Mouse (Mus musculus) gastrocnemius, postnatal 14 days (tissue): ENCODE results near the gene Vmn2r4. TPM values are rescaled to one million over a fixed set of nuclear protein-coding genes. Genes with fewer than 3 reads are reported as not detected.
"Not testable (repeated sequence)": the region's sequence is repeated elsewhere in the genome, so short reads cannot be mapped to it uniquely, and the experiment has no call there.

ENCODE experiments used
- DNase-seq: peaks from one replicate; pipeline ENCODE4 v3.0.0; 2021; ENCODE audit warnings: mixed read lengths
- intact Hi-C: fragments of 180-260 bp; cut with DNase I; formaldehyde crosslinking; loops from one replicate; pipeline ENCODE4 v1.15.1; 2025; ENCODE audit warnings: low total_unique reads
- long read RNA-seq, 2 experiments: library from polyadenylated mRNA; stranded (forward); transcript quantifications; one replicate each; pipeline ENCODE4 v2.0.0; 2021
- total RNA-seq, 2 experiments: library from RNA; stranded (reverse); gene quantifications; 2 replicates each; pipeline ENCODE4 v1.2.3; 2021

The Vmn2r4 gene
- not detected for total RNA-seq
- long read RNA-seq, experiment 1, result 0 reads
- long read RNA-seq, experiment 2, result 0 reads

GRCm38 (mm10) chr3:64415268-64415667, at the start of gene Vmn2r4:
Gene Vmn2r4, minus strand, starts transcription at chr3:64415368.
- intact Hi-C loops, DNase-seq: not testable (repeated sequence)

GRCm38 (mm10) chr3:64434261-64434660, 19.1 kb upstream of the Vmn2r4 start:
- DNase-seq, intact Hi-C loops: not testable (repeated sequence)

GRCm38 (mm10) chr3:64428117-64428798, 13.1 kb upstream of the Vmn2r4 start:
- DNase-seq, intact Hi-C loops: not testable (repeated sequence)

DNA sequence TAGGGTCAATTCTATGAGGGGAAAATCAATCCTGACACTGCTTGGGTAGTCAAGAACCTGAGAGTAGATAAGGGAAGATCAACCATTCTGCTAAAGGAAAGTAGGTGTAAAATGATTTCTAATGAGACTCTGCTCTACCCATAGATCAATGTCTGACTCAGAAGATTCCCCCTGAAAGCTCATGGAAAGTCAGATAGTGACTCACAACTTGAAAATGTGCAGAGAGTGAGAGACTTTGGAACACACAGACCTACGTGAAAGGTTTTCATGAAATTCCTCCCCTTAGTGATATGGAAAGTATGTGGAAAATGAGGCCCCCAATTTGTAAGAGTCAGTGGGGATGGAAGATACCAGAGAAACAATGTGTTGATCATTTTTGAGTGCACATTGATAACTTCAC, 7.0 kb upstream of the Vmn2r4 start:
- DNase-seq, intact Hi-C loops: not testable (repeated sequence)

GRCm38 (mm10) chr3:64417477-64417876, 2.3 kb upstream of the Vmn2r4 start:
- intact Hi-C loops, DNase-seq: not testable (repeated sequence)

DNA sequence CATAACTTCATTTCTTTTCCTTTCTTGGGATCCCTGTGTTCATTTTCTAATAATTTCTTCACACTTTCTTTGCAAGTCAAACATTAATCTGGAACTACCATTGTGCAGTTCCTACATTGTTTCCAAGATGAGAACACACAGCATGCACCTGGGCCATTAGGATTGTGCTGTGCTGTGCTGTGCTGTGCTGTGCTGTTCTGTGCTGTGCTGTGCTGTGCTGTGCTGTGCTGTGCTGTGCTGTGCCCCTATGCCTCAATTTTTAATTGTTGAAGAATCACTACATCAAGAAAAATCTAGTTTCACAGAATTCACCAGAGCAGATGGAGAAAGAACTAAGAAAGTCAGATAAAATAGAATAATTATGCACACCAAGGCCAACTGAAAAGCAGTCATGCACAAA, 915 bp downstream of the Vmn2r4 start:
- intact Hi-C loops, DNase-seq: not testable (repeated sequence)

- no peak for DNase-seq
- intact Hi-C loops, result no loop called here
Observed at GRCm38 (mm10) chr3:64359286-64360035, 55.7 kb downstream of the Vmn2r4 start.

Other genes with a start within 250 kb of the Vmn2r4 start
- not detected for gene Vmn2r3, start 125.7 kb downstream of the Vmn2r4 start, total RNA-seq
- not detected for gene Vmn2r5, start 94.5 kb upstream of the Vmn2r4 start, total RNA-seq
- gene Vmn2r6, start 150.5 kb upstream of the Vmn2r4 start, total RNA-seq, result not detected